Mouse (Mus musculus) olfactory bulb, adult 2 months (tissue): Measurements from ENCODE around the gene Comp. TPM values are rescaled to one million over a fixed set of nuclear protein-coding genes. Genes with fewer than 3 reads are reported as not detected.

Experiments
- H3K27ac ChIP-seq: fragments of 200-500 bp; 2 replicates; pipeline ENCODE4 v1.5.1; 2012; ENCODE audit warnings: low read depth, low read length; ENCODE audit not compliant: insufficient read depth
- H3K4me1 ChIP-seq: fragments of 200-500 bp; 2 replicates; pipeline ENCODE4 v1.6.1; 2012; ENCODE audit warnings: low read length; ENCODE audit not compliant: control insufficient read depth, insufficient read depth
- H3K4me3 ChIP-seq: fragments of 200-500 bp; 2 replicates; pipeline ENCODE4 v1.5.1; 2012; ENCODE audit warnings: mild to moderate bottlenecking, low read depth, low read length, moderate library complexity; ENCODE audit not compliant: insufficient read depth
- CTCF ChIP-seq: fragments of 200-500 bp; IDR thresholded peaks from 2 replicates; pipeline ENCODE4 v1.5.1; 2012; ENCODE audit warnings: low read depth, mild to moderate bottlenecking, low read length, moderate library complexity; ENCODE audit not compliant: insufficient read depth
- POLR2A ChIP-seq: fragments of 200-500 bp; IDR thresholded peaks from 2 replicates; pipeline ENCODE4 v1.6.1; 2012; ENCODE audit warnings: mild to moderate bottlenecking, low read depth, low read length, moderate library complexity; ENCODE audit not compliant: insufficient read depth
- WGBS: fragments of 180-500 bp; shearing (Covaris S2); methylation state at CpG from one replicate; pipeline ENCODE4 v1.1.7; 2018; 5-methylcytosine and 5-hydroxymethylcytosine counted together
- polyA plus RNA-seq: library from polyadenylated mRNA; stranded (reverse); fragments of >200 nt; gene quantifications from 2 replicates; pipeline ENCODE4 v1.2.4, GENCODE M21; 2012; ENCODE audit warnings: low replicate concordance; ENCODE audit not compliant: missing spikeins, insufficient read depth, insufficient read length

The Comp gene
- polyA plus RNA-seq, 1 experiment: not detected

DNA sequence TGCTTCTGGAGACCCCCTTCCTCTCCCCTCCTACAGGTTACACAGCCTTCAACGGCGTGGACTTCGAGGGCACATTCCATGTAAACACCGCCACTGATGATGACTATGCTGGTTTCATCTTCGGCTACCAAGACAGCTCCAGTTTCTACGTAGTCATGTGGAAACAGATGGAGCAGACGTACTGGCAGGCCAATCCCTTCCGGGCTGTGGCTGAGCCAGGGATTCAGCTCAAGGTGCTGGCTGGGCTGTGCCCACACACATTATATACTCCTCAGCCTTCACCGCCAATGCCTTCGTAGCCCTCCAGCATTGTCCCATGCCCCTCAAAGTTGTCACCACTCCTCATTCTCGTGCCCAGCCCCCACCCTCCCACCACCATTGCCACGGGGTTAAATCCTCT lies 6.7 kb downstream of the Comp start:
- Histone ChIP-seq H3K27ac (no peak overlapping the region), H3K4me3 (no peak overlapping the region), H3K4me1 (peaks cover 10% of the 10 kb centered on the region; the same call in 1 of the 2 replicates)
- TF ChIP-seq POLR2A (no peak), CTCF (no peak)
- 81% methylated on average over 12 of the region's 12 CpGs for WGBS

DNA sequence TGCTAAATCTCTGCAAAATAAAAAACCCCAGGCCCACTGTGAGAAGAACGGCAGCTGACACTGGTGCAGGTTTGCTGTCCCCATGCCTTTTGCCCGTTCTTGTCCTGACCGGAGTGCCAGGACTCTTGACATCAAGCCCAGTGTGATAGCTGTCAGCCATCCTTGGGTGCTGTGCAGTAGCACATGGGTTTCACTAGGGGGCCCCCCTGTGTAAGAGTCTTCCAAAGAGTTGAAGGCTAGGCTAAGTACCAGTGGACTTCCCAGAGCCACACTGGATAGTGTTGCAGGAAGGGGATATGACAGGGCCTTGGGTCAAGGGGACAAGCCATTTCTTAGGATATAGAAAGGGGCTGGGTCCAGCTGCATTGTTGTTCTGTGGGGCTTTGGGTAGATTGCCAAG lies 9.9 kb downstream of the Comp start:
- H3K27ac ChIP-seq: no peak overlapping the region
- no peak overlapping the region for H3K4me3 ChIP-seq
- peak; percentile 41; the same call in 1 of the 2 replicates for TF ChIP-seq CTCF
- no peak for TF ChIP-seq POLR2A
- H3K4me1 ChIP-seq: no peaks in the 10 kb centered on the region
- WGBS: 38% methylated on average over 3 of the region's 3 CpGs

DNA sequence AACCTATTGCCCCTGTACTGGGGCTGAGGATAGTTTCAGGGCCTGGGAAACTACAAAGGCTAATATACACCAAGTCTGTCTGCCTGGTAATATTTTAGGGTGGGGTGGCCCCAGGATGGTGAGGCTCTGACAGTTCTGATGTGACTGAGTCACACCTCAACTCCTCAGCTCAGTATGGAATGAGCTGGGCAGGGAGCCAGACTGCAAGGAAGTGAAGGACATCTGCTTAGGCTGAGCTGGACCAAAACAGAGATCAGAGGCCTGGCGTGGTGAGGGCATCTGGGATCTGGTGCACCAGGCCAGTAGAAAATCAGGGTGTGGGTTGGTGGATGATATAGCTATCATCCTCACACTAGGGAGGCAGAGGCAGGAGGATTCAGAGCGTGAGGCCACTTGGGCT lies 16.3 kb downstream of the Comp start:
- no peak overlapping the region for H3K27ac ChIP-seq
- 82% methylated on average over 2 of the region's 2 CpGs for WGBS
- no peak overlapping the region for H3K4me3 ChIP-seq
- H3K4me1 ChIP-seq: no peaks in the 10 kb centered on the region; the same call in 1 of the 2 replicates
- TF ChIP-seq CTCF (no peak), POLR2A (no peak)

DNA sequence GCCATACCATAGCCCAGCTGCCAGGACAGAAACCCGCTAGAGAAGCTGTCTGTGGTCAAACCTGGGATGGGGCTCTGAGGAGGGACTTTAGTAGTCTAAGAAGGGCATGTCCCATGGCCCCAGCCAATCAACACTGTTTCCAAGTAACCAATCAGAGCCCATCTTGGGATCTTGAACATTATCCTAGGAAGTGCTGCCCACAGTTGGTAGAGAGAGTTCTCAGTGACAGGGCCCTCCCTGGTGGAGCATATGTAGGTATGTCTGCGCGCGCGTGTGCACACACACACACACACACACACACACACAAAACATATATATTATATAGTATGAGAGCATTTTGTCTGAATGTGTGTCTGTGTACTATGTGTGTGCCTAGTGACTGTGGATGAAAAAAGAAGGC lies 19.7 kb downstream of the Comp start:
- 85% methylated on average over 5 of the region's 5 CpGs for WGBS
- no peak overlapping the region for H3K4me3 ChIP-seq
- H3K4me1 ChIP-seq: no peaks in the 10 kb centered on the region; the same call in 1 of the 2 replicates
- no peak overlapping the region for H3K27ac ChIP-seq
- no peak for TF ChIP-seq POLR2A
- no peak for TF ChIP-seq CTCF

DNA sequence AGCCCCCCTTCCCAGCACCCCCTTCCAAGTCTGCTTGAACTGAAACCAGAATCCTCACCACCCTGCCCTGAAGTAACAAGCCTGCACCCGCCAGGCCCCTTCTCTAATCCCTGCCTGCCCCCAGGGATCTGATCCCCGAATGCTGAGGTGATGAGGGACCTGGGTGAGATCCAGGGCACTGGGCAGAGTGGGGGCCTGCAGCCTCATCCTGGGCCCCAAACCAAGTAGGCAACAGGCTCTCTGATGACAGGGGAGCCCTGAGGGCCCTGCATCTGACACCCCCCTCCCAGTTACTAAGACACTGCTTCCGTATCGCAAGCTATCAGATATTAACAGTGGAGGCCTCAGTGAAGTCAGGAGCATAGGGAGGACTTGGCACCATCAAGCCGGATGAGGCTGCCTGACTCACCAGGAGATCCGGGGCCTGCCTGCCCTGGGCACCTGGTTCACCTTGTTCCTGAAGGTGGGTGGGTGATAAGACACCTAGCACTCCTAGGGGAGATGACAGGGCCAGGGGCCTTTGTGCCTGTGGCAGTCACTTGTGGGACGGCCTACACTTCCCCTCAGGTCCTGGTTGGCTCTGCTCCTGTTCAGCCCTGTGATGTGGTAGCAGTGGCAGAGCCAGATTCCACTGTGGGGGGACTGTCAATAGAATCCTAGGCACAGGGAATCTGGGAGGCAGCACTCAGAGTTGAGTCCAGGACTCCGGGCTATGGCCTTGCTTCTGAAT lies 21.1 kb downstream of the Comp start:
- H3K27ac ChIP-seq: no peak overlapping the region
- 84% methylated on average over 8 of the region's 8 CpGs for WGBS
- no peaks in the 10 kb centered on the region; the same call in 1 of the 2 replicates for H3K4me1 ChIP-seq
- TF ChIP-seq POLR2A: no peak
- no peak for TF ChIP-seq CTCF
- no peak overlapping the region for H3K4me3 ChIP-seq

DNA sequence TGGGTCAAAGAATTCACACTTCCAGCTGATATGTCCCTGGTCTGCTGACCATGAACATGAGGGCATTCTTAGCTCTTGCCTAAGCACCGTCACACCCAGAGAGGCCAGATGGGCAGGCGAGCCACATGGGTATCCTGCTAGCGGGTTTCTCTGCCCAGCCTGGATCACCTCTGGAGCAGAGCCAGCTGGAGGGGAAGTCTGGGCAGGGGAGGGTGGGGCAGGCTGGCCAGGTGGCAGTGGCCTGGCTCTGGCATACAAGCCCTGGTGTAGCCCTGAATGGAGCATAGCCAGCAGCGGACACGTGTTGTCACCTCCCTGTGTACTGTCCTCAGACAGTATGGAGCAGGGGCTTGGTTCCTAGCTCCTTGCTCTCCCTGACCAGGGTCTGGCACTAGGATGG lies 22.3 kb downstream of the Comp start:
- Histone ChIP-seq H3K27ac (no peak overlapping the region), H3K4me1 (no peaks in the 10 kb centered on the region; the same call in 1 of the 2 replicates), H3K4me3 (no peak overlapping the region)
- TF ChIP-seq CTCF: no peak
- no peak for TF ChIP-seq POLR2A
- WGBS: 62% methylated on average over 5 of the region's 5 CpGs

DNA sequence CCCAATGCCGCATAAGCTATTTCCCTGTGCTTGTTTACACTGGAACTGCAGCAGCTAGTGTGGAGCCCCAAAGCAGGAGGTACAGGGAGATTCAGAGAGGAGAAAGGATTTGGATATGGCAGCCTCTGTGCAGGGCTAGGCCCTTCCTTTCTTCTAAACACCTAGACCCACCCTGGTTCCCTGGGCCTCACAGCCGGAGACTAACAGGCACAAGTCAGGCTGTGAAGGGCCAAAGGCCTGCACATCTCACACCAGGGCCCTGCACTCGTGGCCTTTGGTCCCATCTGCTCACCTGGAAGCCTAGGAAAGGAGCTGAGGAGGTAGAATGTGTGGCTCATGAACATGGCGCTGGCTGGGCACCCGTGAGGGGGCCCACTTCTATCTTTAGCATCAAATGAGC lies 22.8 kb downstream of the Comp start:
- 82% methylated on average over 5 of the region's 5 CpGs for WGBS
- no peaks in the 10 kb centered on the region; the same call in 1 of the 2 replicates for H3K4me1 ChIP-seq
- TF ChIP-seq POLR2A (no peak), CTCF (no peak)
- no peak overlapping the region for H3K4me3 ChIP-seq
- no peak overlapping the region for H3K27ac ChIP-seq

DNA sequence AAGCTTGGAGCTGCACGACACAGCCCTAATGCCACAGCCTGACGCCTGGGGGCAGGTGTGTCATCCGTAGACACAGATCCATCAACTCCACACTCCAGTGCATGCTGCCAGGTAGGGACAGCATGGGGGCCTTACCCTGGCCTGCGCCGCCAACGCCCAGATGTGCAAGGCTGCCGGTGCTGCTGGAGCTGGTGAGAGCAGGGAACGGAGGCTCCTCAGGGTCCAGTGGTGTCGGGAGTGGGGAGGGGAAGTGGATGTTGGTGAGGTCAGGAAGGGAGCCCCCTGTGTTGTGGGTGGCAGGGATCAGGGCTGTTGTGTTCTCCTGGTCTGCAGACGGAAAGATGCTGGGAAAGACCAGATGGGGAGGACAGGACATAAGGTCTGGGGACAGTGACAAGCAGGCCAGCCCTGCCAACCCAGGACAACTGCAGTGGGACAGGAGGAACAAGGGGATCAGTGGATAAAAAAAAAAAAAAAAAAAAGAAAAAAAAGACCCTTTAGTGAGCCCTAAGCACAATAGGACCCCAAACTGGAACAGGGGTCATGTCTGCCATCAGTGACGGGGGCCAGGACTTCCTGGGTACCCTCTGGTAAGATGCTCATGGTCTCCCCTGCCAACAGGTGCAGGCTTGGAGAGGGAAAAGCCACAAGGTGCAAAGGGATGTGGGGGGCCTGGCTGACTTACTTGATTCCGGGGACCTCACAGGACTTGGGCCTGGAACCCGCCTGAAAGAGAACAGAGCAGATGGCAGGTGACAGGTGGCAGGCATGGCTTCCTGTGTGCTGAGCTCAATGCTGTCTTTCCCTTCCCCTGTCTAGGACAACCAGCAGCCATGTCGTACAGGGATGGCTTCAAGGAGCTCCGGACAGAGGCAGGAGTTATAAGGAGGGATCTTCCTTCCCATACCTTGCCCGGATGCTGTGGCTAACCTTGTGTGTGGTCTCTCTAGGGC lies 24.5 kb downstream of the Comp start:
- WGBS: 88% methylated on average over 16 of the region's 16 CpGs
- TF ChIP-seq CTCF (no peak), POLR2A (no peak)
- H3K4me1 ChIP-seq: no peaks in the 10 kb centered on the region; the same call in 1 of the 2 replicates
- H3K4me3 ChIP-seq: no peak overlapping the region
- H3K27ac ChIP-seq: no peak overlapping the region

DNA sequence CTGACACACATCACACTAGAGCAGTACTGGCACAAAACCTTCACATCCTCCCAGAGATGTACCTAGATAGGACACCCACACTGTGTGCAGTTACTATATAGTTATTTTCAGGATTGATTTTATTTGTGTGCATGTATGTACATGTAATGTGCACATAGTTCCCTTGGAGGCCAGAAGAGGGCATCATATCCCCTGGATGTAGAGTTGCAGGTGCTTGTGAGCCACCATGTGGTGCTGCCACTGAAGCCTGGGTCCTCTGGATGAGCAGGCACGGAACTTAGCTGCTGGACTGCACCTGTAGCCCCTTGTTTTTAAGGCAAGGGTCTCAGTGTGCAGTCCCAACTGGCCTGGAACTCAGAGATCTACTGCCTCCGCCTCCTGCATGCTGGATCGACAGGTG lies 30.9 kb downstream of the Comp start:
- TF ChIP-seq POLR2A (no peak), CTCF (no peak)
- no peak overlapping the region for H3K4me3 ChIP-seq
- WGBS: 94% methylated on average over 3 of the region's 3 CpGs
- peaks cover 15% of the 10 kb centered on the region for H3K4me1 ChIP-seq
- H3K27ac ChIP-seq: no peak overlapping the region
